Mouse (Mus musculus) kidney, embryonic 16.5 days (tissue): ENCODE results near the gene Igbp1. TPM values are rescaled to one million over a fixed set of nuclear protein-coding genes. Genes with fewer than 3 reads are reported as not detected.

ENCODE experiments used
- ATAC-seq: fragments of 200-750 bp; cut with Nextera tagmentation; 2 replicates; pipeline ENCODE4 v1.8.0; 2017; ENCODE audit warnings: moderate TSS enrichment; ENCODE audit not compliant: low FRiP score, low TSS enrichment
- H3K27ac ChIP-seq: fragments of 300-500 bp; sonication (generic); 2 replicates; pipeline ENCODE4 v1.5.1; 2014; ENCODE audit warnings: low read length
- H3K27me3 ChIP-seq: fragments of 300-500 bp; sonication (generic); 2 replicates; pipeline ENCODE4 v1.6.1; 2014; ENCODE audit warnings: low read length, control low read depth, mixed read lengths; ENCODE audit not compliant: insufficient read depth
- H3K36me3 ChIP-seq: fragments of 300-500 bp; sonication (generic); 2 replicates; pipeline ENCODE4 v1.6.1; 2014; ENCODE audit warnings: low read length, control low read depth, mixed read lengths; ENCODE audit not compliant: insufficient read depth
- H3K4me1 ChIP-seq: fragments of 300-500 bp; sonication (generic); 2 replicates; pipeline ENCODE4 v1.6.1; 2014; ENCODE audit warnings: low read length, control low read depth, mixed read lengths; ENCODE audit not compliant: insufficient read depth
- H3K4me2 ChIP-seq: fragments of 300-500 bp; sonication (generic); replicated peaks from 2 replicates; pipeline ENCODE4 v1.6.1; 2014; ENCODE audit warnings: low read depth, low read length
- H3K4me3 ChIP-seq: fragments of 300-500 bp; sonication (generic); 2 replicates; pipeline ENCODE4 v1.5.1; 2014; ENCODE audit warnings: mild to moderate bottlenecking, low read length
- H3K9ac ChIP-seq: fragments of 300-500 bp; sonication (generic); replicated peaks from 2 replicates; pipeline ENCODE4 v1.6.1; 2014; ENCODE audit warnings: low read length
- H3K9me3 ChIP-seq: fragments of 300-500 bp; sonication (generic); 2 replicates; pipeline ENCODE4 v1.6.1; 2016; ENCODE audit warnings: low read length, control low read depth
- WGBS: fragments of 180-500 bp; shearing (Covaris S2); extraction: QIAGEN DNeasy Blood & Tissue Kit; methylation state at CpG from one replicate; pipeline ENCODE4 v1.1.7; 2014; 5-methylcytosine and 5-hydroxymethylcytosine counted together
- polyA plus RNA-seq: library from polyadenylated mRNA; unstranded; fragments of >200 nt; fragmentation: Nextera tagmentation; extraction: Ambion mirVana; gene quantifications from 2 replicates; pipeline ENCODE4 v1.2.1, GENCODE M21; 2015

The Igbp1 gene
- polyA plus RNA-seq, 1 experiment from 2014 or later: 45.0 TPM

DNA sequence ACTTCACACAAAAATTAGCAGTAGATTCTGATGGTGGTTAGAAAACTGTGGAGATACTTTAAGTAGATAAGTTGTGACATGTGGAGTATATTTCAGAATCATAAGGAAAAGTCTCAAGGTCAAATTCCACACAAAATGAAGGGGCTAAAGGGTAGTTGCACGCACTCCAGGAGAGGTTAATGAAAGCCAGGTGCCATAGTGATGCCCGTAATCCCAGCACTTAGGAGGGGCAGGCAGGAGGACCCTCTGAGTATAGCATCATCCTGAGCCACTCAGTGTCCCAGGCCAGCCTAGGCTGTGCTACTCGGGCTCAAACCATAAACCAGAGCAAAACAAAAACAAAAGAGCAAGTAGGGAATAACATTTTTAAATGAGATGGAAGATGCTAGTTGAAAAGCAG is 15.8 kb downstream of the Igbp1 start:
- 77% methylated on average over 3 of the region's 3 CpGs for WGBS
- H3K9ac ChIP-seq: no peak overlapping the region
- H3K4me1 ChIP-seq: no peaks in the 10 kb centered on the region
- peaks cover 14% of the 10 kb centered on the region; the same call in 1 of the 2 replicates for H3K36me3 ChIP-seq
- H3K4me2 ChIP-seq: no peak overlapping the region
- no peak for ATAC-seq
- peaks cover 13% of the 10 kb centered on the region; the same call in 1 of the 2 replicates for H3K27me3 ChIP-seq
- no peak overlapping the region for H3K27ac ChIP-seq
- H3K9me3 ChIP-seq: no peaks in the 10 kb centered on the region
- H3K4me3 ChIP-seq: no peak overlapping the region

DNA sequence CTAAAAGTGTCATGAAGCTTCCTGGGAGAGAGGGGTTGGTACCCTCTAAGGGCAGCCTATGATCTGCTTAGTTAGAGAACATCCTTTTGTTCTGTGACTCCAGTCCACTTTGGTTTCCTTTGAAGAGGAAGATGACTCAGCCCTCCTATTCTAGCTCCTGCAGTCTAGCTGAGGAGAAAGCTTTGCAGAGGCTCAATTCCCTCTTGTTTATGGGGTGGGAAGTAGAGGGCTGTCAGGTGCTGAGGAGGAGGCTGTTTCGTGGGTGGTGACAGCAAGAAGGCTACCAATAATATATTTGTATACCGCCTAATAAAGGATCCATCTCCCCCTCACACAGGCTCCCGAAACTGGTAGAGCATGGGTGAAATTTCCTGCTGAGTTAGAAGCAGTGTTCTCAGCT is 22.6 kb downstream of the Igbp1 start:
- H3K27ac ChIP-seq: no peak overlapping the region
- peaks cover 12% of the 10 kb centered on the region; the same call in 1 of the 2 replicates for H3K27me3 ChIP-seq
- WGBS: 82% methylated on average over 3 of the region's 3 CpGs
- 0 out of 2 replicates have a peak, but pooled peaks cover 5% of the 10 kb centered on the region for H3K36me3 ChIP-seq
- ATAC-seq: no peak
- no peak overlapping the region for H3K4me2 ChIP-seq
- no peak overlapping the region for H3K9ac ChIP-seq
- H3K4me3 ChIP-seq: no peak overlapping the region
- no peaks in the 10 kb centered on the region for H3K4me1 ChIP-seq
- no peaks in the 10 kb centered on the region for H3K9me3 ChIP-seq

DNA sequence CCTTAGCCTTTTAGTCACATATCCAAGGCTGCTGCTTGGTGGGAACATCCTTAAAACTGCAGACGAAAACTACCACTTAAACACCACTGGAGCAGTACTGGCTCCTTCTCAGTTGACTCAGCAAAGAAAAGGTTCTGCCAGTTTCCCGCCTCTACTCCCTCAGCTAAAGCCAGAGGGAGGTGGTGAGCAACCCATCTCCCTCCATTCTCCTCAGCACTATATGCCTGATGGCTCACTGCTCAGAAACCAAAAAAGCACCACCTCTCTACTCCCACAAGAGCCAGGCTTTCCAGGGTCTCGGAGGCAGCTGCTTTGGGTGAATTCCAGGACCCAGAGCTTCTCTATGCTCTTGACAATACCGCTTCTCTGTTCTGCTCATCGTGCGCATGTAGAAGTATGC is 23.5 kb downstream of the Igbp1 start:
- Histone ChIP-seq H3K4me2 (no peak overlapping the region), H3K27me3 (peaks cover 13% of the 10 kb centered on the region; the same call in 1 of the 2 replicates), H3K36me3 (0 out of 2 replicates have a peak, but pooled peaks cover 5% of the 10 kb centered on the region), H3K27ac (no peak overlapping the region), H3K4me1 (no peaks in the 10 kb centered on the region), H3K4me3 (no peak overlapping the region), H3K9me3 (no peaks in the 10 kb centered on the region), H3K9ac (no peak overlapping the region)
- ATAC-seq: no peak
- WGBS: 92% methylated on average over 6 of the region's 6 CpGs

DNA sequence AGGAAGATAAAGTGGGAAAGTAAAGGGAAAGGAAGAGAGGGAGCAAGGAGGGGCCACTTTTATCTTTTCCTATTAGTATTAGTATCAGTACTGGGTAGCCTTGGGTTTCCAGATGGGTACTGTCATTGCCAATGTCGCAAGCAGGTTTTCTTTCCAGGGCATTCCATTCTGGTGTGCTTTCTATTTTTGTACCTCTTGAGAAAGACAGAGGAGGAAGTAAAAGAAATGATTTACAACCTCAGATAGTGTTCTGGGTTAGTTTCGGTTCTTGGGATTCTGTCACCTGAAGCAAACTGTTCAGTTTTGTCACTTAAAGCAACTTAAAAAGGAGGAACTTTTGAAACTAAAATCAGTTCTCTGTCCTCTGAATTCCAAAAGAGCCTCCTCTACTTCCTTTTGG is 24.4 kb downstream of the Igbp1 start:
- peaks cover 13% of the 10 kb centered on the region; the same call in 1 of the 2 replicates for H3K27me3 ChIP-seq
- WGBS: 84% methylated on average over 2 of the region's 2 CpGs
- no peak for ATAC-seq
- no peak overlapping the region for H3K9ac ChIP-seq
- no peaks in the 10 kb centered on the region for H3K4me1 ChIP-seq
- 0 out of 2 replicates have a peak, but pooled peaks cover 5% of the 10 kb centered on the region for H3K36me3 ChIP-seq
- no peak overlapping the region for H3K4me2 ChIP-seq
- no peaks in the 10 kb centered on the region for H3K9me3 ChIP-seq
- H3K27ac ChIP-seq: no peak overlapping the region
- H3K4me3 ChIP-seq: no peak overlapping the region

DNA sequence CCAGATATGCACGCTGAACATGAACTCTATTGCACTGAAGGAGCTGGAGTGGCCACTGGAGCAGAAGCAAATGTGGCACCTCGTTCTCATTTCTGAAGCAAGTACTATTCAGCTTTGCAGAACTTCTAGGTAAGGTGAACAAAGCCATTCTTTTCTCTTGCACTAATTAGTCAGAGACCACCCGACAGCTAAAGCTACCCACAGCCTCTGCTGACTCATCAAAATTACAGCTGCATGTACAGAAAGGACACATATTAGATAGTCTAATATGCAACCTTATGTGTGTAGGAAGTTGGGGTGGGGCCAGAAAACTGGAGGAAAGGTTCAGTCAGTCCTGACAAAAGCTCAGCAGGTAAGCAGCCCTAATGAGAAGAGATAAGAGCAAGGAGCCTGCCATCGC is 30.4 kb downstream of the Igbp1 start, which contains the start of gene Dgat2l6:
Gene Dgat2l6, plus strand, starts transcription at position 368 of the 400 bp plus-strand sequence.
- Histone ChIP-seq H3K4me3 (no peak within 1 kb of the TSS), H3K9ac (no peak within 1 kb of the TSS), H3K4me1 (no peaks in the 10 kb centered on the region), H3K27ac (no peak within 1 kb of the TSS), H3K27me3 (peaks cover 20% of the 10 kb centered on the region; the same call in 1 of the 2 replicates), H3K4me2 (no peak within 1 kb of the TSS), H3K9me3 (no peaks in the 10 kb centered on the region), H3K36me3 (no peaks in the 10 kb centered on the region)
- 83% methylated on average over 4 of the region's 4 CpGs for WGBS
- no peak for ATAC-seq

DNA sequence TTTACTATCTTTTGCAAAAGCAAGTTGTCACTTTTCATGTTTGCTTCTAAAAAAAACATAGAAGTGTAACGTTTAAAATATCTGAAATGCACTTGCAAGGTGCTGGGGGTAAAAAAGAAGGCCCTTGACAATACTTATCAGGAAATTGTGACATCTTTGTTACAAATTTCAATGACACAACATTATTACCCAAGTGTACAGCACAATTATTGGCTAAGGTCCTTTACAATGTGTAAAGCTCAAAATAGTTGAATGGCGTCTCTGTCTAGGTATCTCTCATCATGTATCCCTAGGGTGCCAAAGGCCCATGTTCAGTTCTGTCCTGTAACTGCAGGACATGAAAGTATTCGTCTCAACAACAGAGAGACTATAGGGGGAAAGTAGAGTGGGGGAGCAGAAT is 61.9 kb downstream of the Igbp1 start:
- ATAC-seq: no peak
- Histone ChIP-seq H3K9ac (no peak overlapping the region), H3K4me3 (no peak overlapping the region), H3K36me3 (no peaks in the 10 kb centered on the region), H3K27ac (no peak overlapping the region), H3K4me2 (no peak overlapping the region), H3K27me3 (no peaks in the 10 kb centered on the region; the same call in 1 of the 2 replicates), H3K4me1 (no peaks in the 10 kb centered on the region), H3K9me3 (no peaks in the 10 kb centered on the region)
- WGBS: 85% methylated on average over 3 of the region's 3 CpGs

DNA sequence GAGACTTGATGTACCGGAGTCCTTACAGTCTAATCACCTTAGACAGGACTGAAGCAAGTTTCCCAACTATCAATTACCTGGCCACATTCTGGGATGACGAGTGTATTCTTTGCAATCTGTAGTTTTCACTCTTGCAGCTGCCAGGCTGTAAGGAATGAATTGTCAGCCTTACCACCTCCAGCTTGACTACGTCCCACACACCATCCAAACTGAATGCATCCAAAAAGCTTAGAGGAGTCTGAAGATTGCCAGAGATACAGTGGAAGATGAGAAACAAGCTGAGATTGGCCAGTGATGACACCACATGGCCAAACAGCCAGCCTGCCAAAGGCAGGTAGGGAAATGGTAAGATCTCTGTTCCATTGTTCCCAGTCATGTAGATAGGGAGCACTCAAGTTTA is 71.6 kb downstream of the Igbp1 start:
- H3K9ac ChIP-seq: no peak overlapping the region
- WGBS: 85% methylated on average over 3 of the region's 3 CpGs
- H3K4me2 ChIP-seq: no peak overlapping the region
- no peak for ATAC-seq
- no peak overlapping the region for H3K27ac ChIP-seq
- no peaks in the 10 kb centered on the region for H3K9me3 ChIP-seq
- no peaks in the 10 kb centered on the region for H3K36me3 ChIP-seq
- no peak overlapping the region for H3K4me3 ChIP-seq
- H3K27me3 ChIP-seq: no peaks in the 10 kb centered on the region; the same call in 1 of the 2 replicates
- no peaks in the 10 kb centered on the region for H3K4me1 ChIP-seq

Other genes starting within 250 kb of the Igbp1 start
- gene Otud6a, start 65.3 kb upstream of the Igbp1 start, polyA plus RNA-seq: not detected in 2 replicates
- gene Awat2, start 51.6 kb upstream of the Igbp1 start, polyA plus RNA-seq: 0.54 and 0.71 TPM in 2 replicates
- not detected in 2 replicates for gene Dgat2l6, start 30.5 kb downstream of the Igbp1 start, polyA plus RNA-seq
- not detected in 2 replicates for gene Awat1, start 78.0 kb downstream of the Igbp1 start, polyA plus RNA-seq
- not detected in 2 replicates for gene P2ry4, start 100.6 kb downstream of the Igbp1 start, polyA plus RNA-seq
- not detected in 2 replicates for gene Arr3, start 111.2 kb downstream of the Igbp1 start, polyA plus RNA-seq
- gene Kif4, start 131.4 kb downstream of the Igbp1 start, polyA plus RNA-seq: 30.5 and 32.0 TPM in 2 replicates
- 106 and 115 TPM in 2 replicates for gene Pdzd11, start 132.3 kb downstream of the Igbp1 start, polyA plus RNA-seq
- gene Gdpd2, start 235.6 kb downstream of the Igbp1 start, polyA plus RNA-seq: 2.0 and 2.3 TPM in 2 replicates